Comparison of ENCODE assay signal across 25 mouse cellular contexts in the genomic region with DNA sequence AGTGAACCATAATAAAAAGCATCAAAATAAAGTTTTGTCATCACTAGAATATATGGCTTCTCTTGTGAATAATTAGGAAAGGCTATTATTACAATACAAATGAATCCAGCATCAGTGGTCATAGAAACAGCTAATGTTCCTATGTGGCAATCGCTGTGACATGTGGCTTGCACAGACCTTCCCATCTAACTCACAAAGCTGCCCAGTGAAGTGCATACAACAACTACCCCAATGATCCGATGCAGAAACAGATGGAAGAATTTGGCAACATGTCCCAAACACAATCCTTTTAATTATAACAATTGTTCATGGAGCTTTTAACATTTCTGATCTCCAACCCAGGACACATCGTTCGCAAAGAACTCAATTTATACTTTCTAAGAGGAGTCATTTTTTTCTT. TPM values are rescaled to one million over a fixed set of nuclear protein-coding genes. Genes with fewer than 3 reads are reported as not detected.
"Had no signal": no experiment of that assay in that cellular context is flagged by ENCODE, and none has a peak within 500 bp of the region (broad histone marks: within the 10 kb centered on the region; RNA-seq: fewer than 3 reads in every experiment).

No protein-coding gene starts in this region.

- H3K9me3 ChIP-seq: kidney, embryonic 15.5 days; limb, embryonic 12.5 days; limb, embryonic 15.5 days; neural tube, embryonic 13.5 days; stomach, embryonic 15.5 days had no signal

- H3K4me2 ChIP-seq: kidney, embryonic 15.5 days; limb, embryonic 12.5 days; limb, embryonic 15.5 days; liver, embryonic 11.5 days; lung, embryonic 14.5 days; neural tube, embryonic 13.5 days; stomach, embryonic 15.5 days had no signal

- ATAC-seq: liver, postnatal 0 days; lung, postnatal 0 days had no signal

- H3K9ac ChIP-seq: kidney, embryonic 15.5 days; limb, embryonic 12.5 days; limb, embryonic 15.5 days; liver, embryonic 14.5 days; liver, postnatal 0 days; lung, embryonic 14.5 days; neural tube, embryonic 13.5 days; stomach, embryonic 15.5 days had no signal

- DNase-seq: kidney, adult 11 months; kidney, adult 8-10 months; kidney, postnatal 10 days; kidney, postnatal 36 days; left cerebral cortex, postnatal 4 days; liver, postnatal 0 days; lung, embryonic 14.5 days; midbrain, embryonic 14.5 days; retina, postnatal 1 day; right cerebral cortex, postnatal 25 days; spleen, adult 18-20 months; thymus, adult 18-20 months; thymus, postnatal 36 days had no signal

- H3K27me3 ChIP-seq: kidney, embryonic 15.5 days; limb, embryonic 12.5 days; limb, embryonic 15.5 days; neural tube, embryonic 13.5 days; stomach, embryonic 15.5 days had no signal

- H3K4me3 ChIP-seq: kidney, embryonic 15.5 days; limb, embryonic 12.5 days; limb, embryonic 15.5 days; myocyte; neural tube, embryonic 13.5 days; stomach, embryonic 15.5 days had no signal

- H3K36me3 ChIP-seq: limb, embryonic 12.5 days; limb, embryonic 15.5 days; neural tube, embryonic 13.5 days; stomach, embryonic 15.5 days had no signal

- H3K27ac ChIP-seq: kidney, embryonic 15.5 days; limb, embryonic 12.5 days; limb, embryonic 15.5 days; liver, embryonic 14.5 days; macrophage; neural tube, embryonic 13.5 days; stomach, embryonic 15.5 days had no signal

- H3K4me1 ChIP-seq: kidney, embryonic 15.5 days; limb, embryonic 12.5 days; limb, embryonic 15.5 days; neural tube, embryonic 13.5 days; stomach, embryonic 15.5 days had no signal

RNA-seq across cellular contexts. Expression of a gene that starts 52.2 kb away (rescaled TPM):
- total RNA-seq: megakaryocyte, adult 5-6 weeks; monocyte, adult 5-6 weeks had no signal
- polyA plus RNA-seq: macrophage had no signal
